12 mouse cellular contexts compared by ENCODE assay signal in genomic region chr2:59896400-59896799, GRCm38 (mm10). TPM values are rescaled to one million over a fixed set of nuclear protein-coding genes. Genes with fewer than 3 reads are reported as not detected.
DNase-seq lines count a peak whose midpoint lies in the region; ATAC-seq lines count a peak whose summit lies in the region.
"Had no signal": no experiment of that assay in that cellular context is flagged by ENCODE, and none has a peak within 500 bp of the region (broad histone marks: within the 10 kb centered on the region; RNA-seq: fewer than 3 reads in every experiment).

No protein-coding gene starts in this region.

- ATAC-seq in intestine, embryonic 16.5 days = 0 out of 2 replicates have a peak, but pooled peaks have one; percentile 28
- no peak for ATAC-seq in stomach, embryonic 16.5 days (ENCODE audit: insufficient read depth, low FRiP score)
- ATAC-seq: forebrain, embryonic 15.5 days; midbrain, embryonic 16.5 days had no signal

- H3K27ac ChIP-seq in intestine, embryonic 16.5 days (ENCODE audit: low read length) = 0 out of 2 replicates have a peak overlapping the region, but pooled peaks have one; percentile 5
- peak overlapping the region; percentile 48 for H3K27ac ChIP-seq in stomach, embryonic 16.5 days (ENCODE audit: low read length)
- H3K27ac ChIP-seq: forebrain, embryonic 15.5 days; liver, embryonic 14.5 days had no signal

- H3K9me3 ChIP-seq in intestine, embryonic 16.5 days (ENCODE audit: control insufficient read depth, low read length) = no peaks in the 10 kb centered on the region
- H3K9me3 ChIP-seq in stomach, embryonic 16.5 days (replicated peaks; ENCODE audit: control insufficient read depth, low read length) = no peaks in the 10 kb centered on the region
- H3K9me3 ChIP-seq: forebrain, embryonic 15.5 days had no signal

- H3K4me2 ChIP-seq in intestine, embryonic 16.5 days (ENCODE audit: low read depth, low read length) = no peak overlapping the region
- 0 out of 2 replicates have a peak overlapping the region, but pooled peaks have one; percentile 21 for H3K4me2 ChIP-seq in stomach, embryonic 16.5 days (ENCODE audit: low read depth, low read length)
- H3K4me2 ChIP-seq: forebrain, embryonic 15.5 days had no signal

- 0 out of 2 replicates have a peak, but pooled peaks cover 2% of the 10 kb centered on the region for H3K4me1 ChIP-seq in intestine, embryonic 16.5 days (ENCODE audit: control insufficient read depth, insufficient read depth, low read length)
- H3K4me1 ChIP-seq in stomach, embryonic 16.5 days (ENCODE audit: control insufficient read depth, insufficient read depth, low read length) = peaks cover 10% of the 10 kb centered on the region; the same call in 1 of the 2 replicates
- H3K4me1 ChIP-seq: forebrain, embryonic 15.5 days had no signal

- no peak overlapping the region for H3K4me3 ChIP-seq in intestine, embryonic 16.5 days (ENCODE audit: low read length)
- H3K4me3 ChIP-seq in stomach, embryonic 16.5 days (replicated peaks; ENCODE audit: low read length) = no peak overlapping the region
- H3K4me3 ChIP-seq: forebrain, embryonic 15.5 days had no signal

- peak; percentile 65 for DNase-seq in adrenal gland, adult 2 months
- no peak for DNase-seq in adrenal gland, adult 8-10 months
- DNase-seq in urinary bladder, postnatal 14 days (ENCODE audit: low spot score) = peak; percentile 36
- DNase-seq in urinary bladder, postnatal 10 days (ENCODE audit: low spot score) = no peak
- no peak for DNase-seq in layer of hippocampus, postnatal 10 days (ENCODE audit: low spot score in 2 of 2)
- no peak for DNase-seq in right cerebral cortex, postnatal 36 days (ENCODE audit: low spot score in 2 of 2)
- DNase-seq: cerebellum, postnatal 36 days had no signal

- H3K36me3 ChIP-seq in intestine, embryonic 16.5 days (ENCODE audit: control insufficient read depth, insufficient read depth, low read length) = no peaks in the 10 kb centered on the region; the same call in 1 of the 2 replicates
- 0 out of 2 replicates have a peak, but pooled peaks cover 10% of the 10 kb centered on the region for H3K36me3 ChIP-seq in stomach, embryonic 16.5 days (ENCODE audit: control insufficient read depth, insufficient read depth, low read length)

- H3K27me3 ChIP-seq in intestine, embryonic 16.5 days (replicated peaks; ENCODE audit: control insufficient read depth, insufficient read depth, low read length) = no peaks in the 10 kb centered on the region
- no peaks in the 10 kb centered on the region for H3K27me3 ChIP-seq in stomach, embryonic 16.5 days (ENCODE audit: control insufficient read depth, insufficient read depth, low read length)
- H3K27me3 ChIP-seq: forebrain, embryonic 15.5 days had no signal

- 62% methylated on average over 7 of the region's 7 CpGs for WGBS in intestine, embryonic 16.5 days
- WGBS in stomach, embryonic 16.5 days = 41% methylated on average over 7 of the region's 7 CpGs

- no peak overlapping the region for H3K9ac ChIP-seq in intestine, embryonic 16.5 days (ENCODE audit: low read depth, low read length)
- H3K9ac ChIP-seq in stomach, embryonic 16.5 days (ENCODE audit: low read length) = no peak overlapping the region
- H3K9ac ChIP-seq: forebrain, embryonic 15.5 days; liver, embryonic 14.5 days had no signal

RNA-seq across cellular contexts. Expression of gene Wdsub1, which starts 14.0 kb away (rescaled TPM):
- total RNA-seq in adrenal gland, adult 2 months (2021) = 10 to 100 TPM; 12.6 to 23.5 TPM
- 76.3 and 87.6 TPM in 2 replicates for polyA plus RNA-seq in adrenal gland, adult 2 months (2012; rRNA removed)
- total RNA-seq in adrenal gland, adult 8-10 months (2022) = 10 to 100 TPM; 17.4 to 36.0 (median 20.6) TPM
- polyA plus RNA-seq in intestine, embryonic 16.5 days (2015; fragmentation: Nextera tagmentation; extraction: Ambion mirVana) = 36.8 and 38.1 TPM in 2 replicates
- polyA plus RNA-seq in stomach, embryonic 16.5 days (2015; fragmentation: Nextera tagmentation; extraction: Ambion mirVana) = 34.7 and 34.8 TPM in 2 replicates
- total RNA-seq in layer of hippocampus, postnatal 10 days (2021) = 10 to 100 TPM; 14.0 to 16.0 TPM

Comparison
In these comparisons a context has a peak if more than half of its experiments do, and no peak if none do; other contexts are left out.
1. DNase-seq: peak in adrenal gland, adult 2 months (single experiment) and urinary bladder, postnatal 14 days (single experiment); none in adrenal gland, adult 8-10 months (single experiment), urinary bladder, postnatal 10 days (single experiment), layer of hippocampus, postnatal 10 days (0 of 2) and right cerebral cortex, postnatal 36 days (0 of 2).